Mouse (Mus musculus) right cerebral cortex, postnatal 10 days (tissue): ENCODE data around the gene Inpp5a.

Experiments
- DNase-seq, 2 experiments: peaks; one replicate each; pipeline ENCODE4 v3.0.0; 2021; ENCODE audit warnings: low spot score in 2 of 2

The Inpp5a gene

DNA sequence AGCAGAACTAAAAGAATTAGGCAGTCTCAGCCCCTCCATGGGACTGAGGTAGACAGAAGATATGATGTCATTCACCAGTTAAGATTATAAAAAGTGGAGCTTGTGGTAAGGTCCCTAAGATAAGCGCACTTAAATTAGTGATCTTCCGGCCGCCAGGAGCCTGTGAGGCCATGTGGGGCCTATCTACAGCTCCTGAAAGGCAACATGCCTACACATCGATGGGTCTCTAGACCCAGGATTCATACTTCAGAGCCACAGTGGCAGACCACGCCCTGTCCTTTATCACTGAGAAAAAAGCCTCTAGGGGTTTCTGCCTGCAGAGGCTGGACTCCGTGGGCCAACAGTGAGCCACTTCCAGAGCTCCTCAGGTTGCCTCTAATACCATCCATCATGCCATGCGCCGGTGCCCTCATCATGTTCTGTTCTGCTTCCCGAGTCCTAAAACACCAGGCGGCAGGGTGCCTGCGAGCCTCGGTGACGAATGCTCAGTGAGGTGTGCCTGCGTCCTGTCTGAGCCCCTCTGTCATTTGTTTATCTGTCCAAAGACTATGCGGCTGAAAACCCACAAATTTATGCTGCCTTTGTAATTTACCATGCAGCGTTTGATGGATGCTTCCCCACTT, 187.3 kb downstream of the Inpp5a start:
- DNase-seq: no peak

DNA sequence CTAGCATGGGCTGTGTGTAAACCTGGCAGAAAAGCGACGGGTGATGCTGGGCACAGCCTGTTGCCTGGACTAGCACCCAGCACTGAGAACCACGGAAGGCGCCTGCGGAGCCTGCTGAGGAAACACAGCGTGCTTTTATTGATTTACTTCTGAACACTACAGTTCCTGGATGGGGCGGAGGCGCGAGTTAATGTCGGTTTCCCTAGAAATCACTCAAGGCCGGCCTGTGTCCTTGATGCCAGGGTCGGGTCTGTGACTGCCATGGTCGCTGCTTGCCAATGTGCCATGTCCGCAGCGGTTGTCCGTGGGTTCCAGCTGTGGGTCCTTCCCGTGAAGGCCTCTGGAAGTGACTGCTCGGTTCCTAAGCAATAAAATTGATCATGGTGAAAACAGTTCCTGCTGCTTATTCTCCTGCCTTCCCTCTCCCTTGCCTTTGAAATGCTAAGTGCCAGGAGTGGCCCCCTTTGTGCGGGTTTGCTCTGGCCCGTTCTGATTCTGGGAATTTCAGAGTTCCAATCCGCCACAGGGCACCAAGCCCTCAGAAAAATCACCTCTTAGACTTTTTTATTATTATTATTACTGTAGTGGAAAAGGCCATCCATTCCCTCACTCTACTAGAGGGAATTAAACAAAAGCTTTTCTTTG, 190.5 kb downstream of the Inpp5a start:
- DNase-seq: no peak

DNA sequence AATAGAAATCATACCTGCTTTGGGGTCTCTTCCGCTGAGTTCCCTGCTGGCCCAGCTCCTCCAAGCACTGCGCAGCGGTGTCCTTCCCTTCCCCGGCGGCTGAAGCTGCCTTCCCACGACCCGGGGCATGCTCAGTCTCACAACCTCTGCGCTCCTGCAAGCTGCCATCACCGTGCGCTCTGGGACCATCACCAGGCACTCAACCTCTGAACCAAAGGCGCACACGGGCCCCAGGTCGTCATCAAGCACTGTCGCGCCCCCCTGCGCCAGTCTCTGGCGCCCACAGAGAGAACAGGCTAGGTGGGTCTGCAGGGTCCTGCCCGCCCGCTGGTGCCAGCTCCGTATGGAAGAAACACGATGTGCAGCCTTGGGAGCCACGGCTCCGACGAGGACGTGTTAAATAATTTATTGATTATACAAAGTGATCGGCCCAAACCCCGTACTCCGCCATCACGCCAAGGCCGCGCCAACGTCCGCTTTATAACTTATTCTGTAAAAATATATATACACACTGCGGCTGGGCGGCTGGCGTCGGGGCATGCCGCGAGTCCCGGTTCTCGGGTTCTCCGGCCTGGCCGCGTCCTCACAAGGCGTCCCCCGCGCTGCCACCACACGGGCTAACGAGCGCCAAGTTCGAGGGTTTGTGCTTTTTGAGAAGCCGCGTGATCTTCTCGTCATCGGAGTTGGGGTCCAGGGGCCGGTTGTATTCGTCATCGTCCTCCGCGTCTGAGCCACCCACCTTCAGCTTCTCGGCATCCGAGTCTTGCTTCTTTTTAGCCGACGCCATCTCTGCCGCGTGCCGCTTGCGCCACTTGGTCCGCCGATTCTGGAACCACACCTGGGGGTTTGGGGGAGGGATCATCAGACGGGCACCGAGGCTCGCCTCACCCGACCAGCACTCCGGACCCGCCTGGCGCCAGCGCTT, 192.2 kb downstream of the Inpp5a start:
- DNase-seq: peak in 1 of 2 experiments; percentile 34

DNA sequence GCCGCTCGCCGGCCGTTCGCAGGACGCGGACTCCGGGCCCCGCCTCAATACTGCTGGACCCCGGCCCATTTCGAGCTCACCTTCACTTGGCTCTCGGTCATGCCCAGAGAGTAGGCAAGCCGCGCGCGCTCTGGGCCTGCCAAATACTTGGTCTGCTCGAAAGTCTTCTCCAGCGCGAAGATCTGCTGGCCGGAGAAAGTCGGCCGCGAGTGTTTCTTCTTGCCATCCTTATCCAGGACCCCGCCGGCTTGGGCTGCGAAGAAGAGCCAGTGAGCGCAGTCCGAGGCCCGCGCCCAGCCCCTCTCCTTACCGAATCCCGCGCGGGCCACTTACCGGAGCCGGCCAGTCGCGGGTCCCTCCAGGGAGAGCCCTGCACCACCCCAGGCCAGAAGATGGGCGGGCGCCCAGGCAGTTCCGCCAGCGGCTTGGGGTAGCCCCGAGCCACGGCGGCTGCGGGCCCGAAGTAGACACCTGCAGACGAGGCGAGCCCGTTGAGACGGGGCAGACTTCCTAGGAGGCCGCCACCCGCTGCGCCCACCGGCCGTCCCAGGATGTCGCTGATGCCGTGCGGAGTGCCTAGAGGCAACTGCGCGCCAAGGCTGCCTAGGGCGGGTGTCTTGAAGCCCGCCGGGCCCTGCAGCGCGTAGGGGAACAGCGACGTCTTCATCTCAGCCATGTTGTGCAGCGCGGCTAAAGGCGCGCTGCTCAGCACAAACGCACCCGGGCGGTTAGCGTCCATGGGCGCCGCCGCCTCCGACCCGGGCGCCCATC, 193.1 kb downstream of the Inpp5a start:
- DNase-seq: no peak

DNA sequence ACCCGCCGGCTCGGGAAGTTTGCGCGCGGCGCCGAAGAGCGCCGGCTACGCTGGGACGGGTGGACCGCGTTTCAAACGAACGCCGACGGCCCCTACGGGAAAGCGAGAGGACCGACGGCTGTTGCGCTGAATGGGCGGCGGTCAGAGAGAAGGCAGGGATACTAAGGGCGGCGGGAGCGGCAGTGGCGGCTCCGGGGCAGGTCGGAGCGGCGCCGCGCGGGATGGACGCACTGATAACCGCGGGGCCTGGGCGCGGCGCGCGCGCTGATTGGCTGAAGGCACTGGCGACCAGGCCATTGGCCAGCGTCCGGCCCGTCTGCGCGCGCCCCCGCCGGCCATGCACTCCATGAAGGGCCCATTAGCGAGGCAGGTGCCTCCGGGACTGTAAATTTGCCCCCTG, 193.7 kb downstream of the Inpp5a start, which contains the start of gene Nkx6-2:
TSS of gene Nkx6-2 (minus strand) at position 203 of the 400 bp plus-strand sequence.
- DNase-seq: no peak

DNA sequence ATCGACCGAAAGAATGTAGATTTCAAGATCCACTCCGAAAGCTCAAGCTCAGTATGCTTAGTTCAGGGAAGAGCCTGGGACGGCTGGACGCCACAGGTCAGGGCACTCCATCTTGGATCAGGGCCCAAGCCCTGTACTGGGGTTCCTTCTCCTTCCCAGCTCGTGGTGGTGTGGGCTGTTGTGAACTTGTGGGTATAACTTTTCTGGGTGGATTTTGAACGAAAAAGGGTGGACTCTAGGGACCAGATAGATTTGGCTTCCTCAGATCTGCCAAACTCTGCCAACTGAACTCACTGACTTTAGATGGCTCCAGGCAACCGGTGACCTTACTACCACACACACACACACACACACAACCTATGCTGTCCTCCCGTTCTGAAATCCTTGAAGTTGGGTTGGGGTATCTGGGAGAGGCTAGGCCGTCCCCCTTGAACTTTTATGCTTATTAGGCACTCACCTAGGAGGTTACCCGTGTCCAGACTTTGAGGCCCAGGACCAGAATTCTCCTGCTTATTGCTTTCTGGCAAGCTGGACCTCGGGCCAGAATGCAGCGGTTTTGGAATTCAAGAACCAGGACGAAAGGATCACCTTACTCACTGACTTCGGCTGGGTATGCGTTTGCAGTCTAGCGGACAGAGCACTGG, 194.3 kb downstream of the Inpp5a start:
- DNase-seq: no peak

DNA sequence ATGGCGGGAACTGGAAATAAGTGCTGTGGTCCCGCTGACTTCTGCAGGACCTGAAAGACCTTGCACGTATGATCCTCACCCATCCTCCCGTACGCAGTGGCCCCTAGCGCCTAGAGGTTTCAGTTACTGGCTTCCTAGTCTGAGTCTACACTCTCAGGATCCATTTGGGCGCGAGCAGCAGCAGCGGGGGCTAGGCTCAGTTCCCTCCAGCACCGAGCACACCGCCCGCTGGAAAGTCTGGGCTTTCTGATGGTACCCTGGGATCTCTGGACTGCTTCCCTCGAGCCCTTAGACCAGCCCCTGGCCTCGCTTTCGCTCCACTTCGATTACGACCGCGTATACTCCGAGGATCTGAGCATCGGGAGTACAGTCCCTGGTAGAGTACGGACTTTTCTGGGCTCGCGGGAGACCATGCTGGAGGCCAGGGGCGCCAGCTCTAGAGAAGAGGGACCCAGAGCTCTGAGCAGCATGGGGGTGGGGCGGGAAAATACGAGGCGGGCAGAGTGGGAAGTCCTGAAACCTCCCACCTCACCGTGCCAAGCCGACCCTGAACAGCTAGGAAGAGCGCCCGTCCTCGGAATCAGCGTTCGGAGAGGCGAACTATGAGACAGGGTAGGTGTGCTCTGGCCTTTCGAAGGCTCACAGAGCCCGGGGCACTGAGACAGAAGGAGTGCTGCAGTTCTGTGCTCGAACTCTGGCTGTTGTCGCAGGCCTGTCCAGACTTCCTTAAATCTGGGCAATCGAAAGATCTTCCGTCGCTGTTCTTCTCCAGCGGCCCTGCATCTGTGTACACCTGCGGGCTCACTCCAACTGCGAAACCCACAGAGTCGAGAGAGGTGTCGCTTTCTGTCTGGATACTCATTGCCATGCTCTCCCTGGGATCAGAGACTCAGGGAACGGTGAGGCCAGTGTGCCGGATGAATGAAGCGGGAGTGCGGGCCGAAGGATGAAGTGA, 195.6 kb downstream of the Inpp5a start:
- no peak for DNase-seq

DNA sequence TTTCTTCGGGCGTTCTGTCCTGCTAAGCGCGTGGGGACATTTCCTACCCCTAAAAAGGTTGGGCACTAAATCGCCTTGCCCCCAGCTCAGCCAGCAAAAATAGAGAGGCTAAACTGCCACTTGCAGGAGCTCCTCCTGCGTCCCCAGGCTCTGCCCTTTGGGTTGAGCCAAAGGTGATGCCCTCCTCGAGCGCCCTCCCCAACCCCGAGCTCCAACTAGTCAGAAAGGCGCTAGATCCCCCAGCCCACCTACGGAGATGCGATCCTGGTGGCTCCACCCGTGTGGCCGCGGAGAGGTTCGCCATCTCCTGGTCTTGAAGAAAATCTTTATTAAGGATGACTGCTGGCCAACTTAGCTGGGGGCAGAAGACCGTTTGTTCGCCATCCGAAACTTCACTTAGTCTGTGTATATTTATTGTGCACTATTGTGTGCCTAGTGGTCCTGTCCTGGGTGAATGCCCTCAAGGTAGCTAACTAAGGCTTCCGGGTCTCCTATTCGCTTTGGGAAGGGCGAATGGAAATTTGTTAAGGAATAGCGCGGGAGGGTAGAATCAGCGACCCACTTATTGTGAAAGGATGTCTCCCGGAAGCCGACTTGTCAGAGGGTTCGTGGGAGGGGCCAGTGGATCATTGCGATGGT, 196.4 kb downstream of the Inpp5a start:
- DNase-seq: no peak

DNA sequence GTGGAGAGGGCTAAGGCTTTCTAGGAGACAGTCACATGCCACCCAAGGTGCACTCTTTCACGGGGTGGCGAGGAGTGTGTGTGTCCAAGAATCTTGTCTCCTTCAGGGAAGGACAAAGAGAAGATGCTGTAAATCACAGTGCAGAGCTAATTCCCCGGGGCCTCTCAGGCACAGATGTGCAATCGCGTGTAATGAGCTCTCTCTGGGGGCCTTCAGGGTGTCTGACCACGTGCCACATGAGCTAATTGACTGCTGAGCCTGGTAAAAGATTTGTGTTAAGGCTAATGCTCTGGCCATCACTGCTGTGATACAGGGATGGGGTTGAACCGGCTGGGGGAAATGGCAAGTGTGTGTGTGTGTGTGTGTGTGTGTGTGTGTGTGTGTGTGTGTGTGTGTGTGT, 199.0 kb downstream of the Inpp5a start:
- DNase-seq: no peak

DNA sequence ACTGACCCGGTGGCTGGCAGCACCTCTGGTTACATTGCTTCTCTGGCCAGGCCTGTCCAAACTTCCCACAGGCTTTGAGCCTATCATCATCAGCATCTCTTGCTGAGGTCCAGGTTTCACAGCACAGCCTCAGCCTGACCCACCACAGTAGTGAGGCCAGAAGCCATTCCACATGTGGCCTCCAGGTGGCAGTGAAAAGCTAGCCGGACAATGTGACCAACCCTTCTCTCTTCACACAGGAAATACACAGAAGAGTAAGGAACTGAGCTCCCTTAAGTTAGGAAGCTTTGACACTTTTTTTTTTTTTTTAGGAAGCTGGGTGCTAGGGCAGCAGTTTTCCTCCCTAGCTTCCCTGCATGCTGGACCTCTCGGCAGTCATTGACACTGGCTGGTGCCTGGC, 201.4 kb downstream of the Inpp5a start:
- DNase-seq: peak in 1 of 2 experiments; percentile 62

DNA sequence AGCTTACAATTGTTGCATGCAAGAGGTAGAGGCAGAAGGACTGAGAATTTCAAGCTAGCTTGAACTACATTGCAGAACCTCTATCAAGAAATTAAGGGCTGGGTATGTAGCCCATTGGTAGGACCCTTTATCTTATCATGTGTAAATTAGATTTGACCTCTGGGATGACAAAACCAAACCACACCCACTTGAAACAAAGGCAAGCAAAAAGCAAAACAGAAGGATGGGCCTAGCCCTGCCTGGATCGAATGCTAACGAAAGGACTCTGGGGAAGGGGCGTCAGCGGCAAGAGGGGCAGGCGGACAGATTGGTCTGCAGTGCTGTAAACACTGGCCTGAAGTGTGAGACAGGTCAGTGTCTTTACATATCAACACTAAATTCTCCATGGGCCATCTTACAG, 202.4 kb downstream of the Inpp5a start:
- no peak for DNase-seq

DNA sequence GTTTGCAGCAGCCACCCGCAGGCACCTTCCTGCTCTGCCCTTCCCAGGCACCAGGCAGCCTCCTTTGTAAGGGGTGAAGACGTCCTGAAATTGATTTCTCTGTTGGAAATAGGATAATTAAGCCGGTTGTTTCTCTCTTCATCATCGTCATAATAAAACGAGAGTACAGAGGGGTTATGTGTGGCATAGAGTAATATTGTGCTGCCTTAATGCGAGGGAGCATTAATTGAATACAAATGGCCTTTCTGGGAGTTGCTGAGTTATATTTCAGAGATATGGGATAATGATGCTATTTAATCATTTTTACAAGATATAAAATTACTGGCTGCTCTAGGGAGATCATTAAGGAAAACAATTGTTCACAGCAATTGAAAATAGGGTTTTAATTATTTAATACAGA, 206.4 kb downstream of the Inpp5a start:
- no peak for DNase-seq

DNA sequence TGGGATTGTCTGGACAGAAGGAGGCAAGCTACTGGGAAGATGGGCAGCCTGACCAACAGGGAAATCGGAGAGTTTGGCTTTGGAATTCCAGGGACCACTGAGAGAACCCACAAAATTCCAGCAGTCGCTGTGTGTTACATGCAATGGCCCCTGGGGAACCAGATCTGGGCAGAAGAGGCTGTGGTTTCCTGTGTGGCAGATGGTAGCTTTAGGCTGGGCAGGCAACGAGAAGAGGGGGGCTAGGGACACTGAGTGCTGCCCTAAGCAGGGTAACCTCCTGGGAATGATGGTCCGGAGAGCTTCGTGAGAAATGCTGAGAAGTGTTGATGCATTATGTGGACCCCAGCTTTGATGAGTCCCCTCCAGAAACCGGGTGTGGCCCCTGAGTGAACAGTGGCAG, 207.0 kb downstream of the Inpp5a start:
- DNase-seq: no peak

DNA sequence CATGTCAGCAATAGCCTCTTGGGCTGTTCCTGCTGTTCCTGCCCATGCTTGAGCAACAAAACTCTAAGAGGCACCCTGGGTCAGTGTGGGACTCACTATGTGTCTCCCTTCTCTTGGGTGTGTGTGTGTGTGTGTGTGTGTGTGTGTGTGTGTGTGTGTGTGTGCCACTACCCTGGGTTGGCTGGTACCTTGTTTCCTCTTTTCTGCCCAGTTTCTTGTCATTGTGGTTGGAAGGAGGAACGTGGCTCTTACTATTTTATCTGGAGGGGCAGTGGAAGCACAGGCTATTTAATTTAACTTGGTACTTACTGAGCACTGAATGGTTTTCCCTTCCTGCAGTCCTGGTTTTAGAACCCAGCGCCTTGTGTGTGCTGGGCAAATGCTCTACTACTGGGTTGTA, 221.4 kb downstream of the Inpp5a start:
- DNase-seq: no peak

DNA sequence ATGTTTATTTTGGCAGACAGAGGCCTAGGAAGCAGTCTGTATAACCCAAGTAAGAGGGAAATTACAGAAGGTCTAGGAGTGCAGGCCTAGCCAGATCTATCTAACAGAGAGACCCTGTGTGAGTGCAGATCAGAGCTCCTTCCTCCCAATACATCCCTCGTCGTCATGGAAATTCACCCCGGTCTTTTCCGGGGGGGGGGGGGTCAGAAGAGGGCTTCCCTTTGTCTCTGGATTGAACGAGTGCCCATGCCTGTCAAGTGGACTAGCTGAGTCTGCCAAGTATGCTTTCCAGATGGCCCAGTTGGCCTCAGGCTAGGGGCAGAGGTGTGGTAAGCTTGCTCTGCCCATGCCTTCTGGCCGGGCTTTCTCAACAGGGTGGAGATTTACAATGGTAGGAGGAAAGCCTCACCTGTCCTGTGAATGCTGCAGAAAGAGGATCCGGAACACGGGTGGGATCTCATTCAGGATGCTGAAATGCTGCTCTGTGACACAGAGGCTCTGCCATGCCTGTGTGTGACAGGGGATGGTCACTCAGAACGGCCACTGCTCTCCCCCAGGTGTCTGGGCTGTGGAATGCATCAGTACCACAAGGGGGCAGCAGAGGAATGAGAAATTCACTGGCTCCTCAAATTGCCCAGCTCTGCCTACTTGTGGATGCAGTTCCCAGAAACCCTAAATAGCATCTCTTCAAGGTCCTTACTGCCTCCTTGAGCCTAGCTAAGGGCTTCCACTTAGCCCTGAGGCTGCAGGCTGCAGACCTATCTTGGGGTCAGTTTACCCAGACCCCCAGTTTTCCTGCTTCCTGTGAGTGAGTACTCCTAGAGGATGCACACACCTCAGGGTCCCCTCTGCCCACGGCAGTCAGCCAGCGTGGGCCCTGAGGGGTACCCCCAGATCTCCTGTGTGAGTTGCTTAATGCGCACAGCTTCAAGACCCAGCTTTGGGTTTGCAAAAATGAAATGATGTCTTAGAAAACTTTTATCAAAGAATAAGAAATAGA, 227.2 kb downstream of the Inpp5a start:
- DNase-seq: peak; percentile 79 to 81

DNA sequence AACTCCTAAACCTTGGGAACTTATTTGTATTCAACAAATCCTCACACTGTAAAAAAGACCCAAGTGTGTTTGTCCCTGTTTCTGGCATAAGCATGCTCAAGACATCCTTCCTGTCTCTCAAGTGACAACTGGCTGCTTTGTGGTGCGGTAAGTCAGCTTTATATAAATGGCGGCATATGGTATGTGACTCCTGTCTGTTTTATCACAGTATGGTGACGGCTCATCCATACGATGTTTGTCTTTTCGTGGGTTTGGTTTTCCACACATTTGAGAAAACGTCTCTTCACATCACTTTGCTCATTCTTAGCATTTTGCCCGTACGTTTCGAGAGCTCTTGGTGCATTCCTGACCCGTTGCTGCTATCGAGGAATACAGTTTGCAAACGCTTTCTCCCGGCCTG, 233.7 kb downstream of the Inpp5a start:
- DNase-seq: no peak

DNA sequence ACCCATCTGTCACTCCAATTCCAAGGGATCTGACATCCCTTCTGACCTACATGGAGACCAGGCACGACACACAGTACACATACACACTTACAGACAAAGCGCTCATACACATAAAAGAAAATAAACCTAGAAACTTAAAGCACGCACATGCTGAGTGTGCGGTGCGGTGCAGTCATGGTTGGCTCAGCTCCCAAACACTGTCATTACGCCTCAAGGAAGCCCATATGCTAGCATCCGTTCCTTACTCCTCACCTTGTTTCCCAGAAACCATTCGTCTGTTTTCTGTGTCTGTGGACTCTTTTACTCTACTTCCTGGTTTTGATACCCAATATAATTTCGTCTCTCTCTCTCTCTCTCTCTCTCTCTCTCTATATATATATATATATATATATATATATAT, 236.2 kb downstream of the Inpp5a start:
- no peak for DNase-seq
